Mouse (Mus musculus) fibroblast of lung, adult 2 months (primary cell): ENCODE measurements at regions not wholly inside any gene's neighbourhood (a gene's known extent, or its start where the extent isn't known, plus 50 kb on each side); places are given as distances from the start of the nearest gene placed in this dataset.
A peak's percentile ranks its signal among the peaks of the same experiment; 100 is the strongest.

Experiments
- DNase-seq: peaks from one replicate; pipeline ENCODE4 v3.0.0-alpha.2; 2011; ENCODE audit warnings: low read depth

- DNase-seq = no peak
Measured at GRCm38 (mm10) chr4:28523343-28523742, 289.6 kb upstream of the Epha7 start.

- DNase-seq = peak; percentile 17
Measured at GRCm38 (mm10) chr4:28542218-28542617, 270.7 kb upstream of the Epha7 start.

GRCm38 (mm10) chr4:28542696-28543328 is 270.1 kb upstream of the Epha7 start:
- no peak for DNase-seq

- peak; percentile 11 for DNase-seq
Measured at GRCm38 (mm10) chr4:28548231-28548836, 264.6 kb upstream of the Epha7 start.

GRCm38 (mm10) chr4:28571092-28571770 is 241.7 kb upstream of the Epha7 start:
- no peak for DNase-seq

- no peak for DNase-seq
Measured at GRCm38 (mm10) chr4:28588745-28589530, 224.0 kb upstream of the Epha7 start.
